Mouse (Mus musculus) neural tube, embryonic 12.5 days (tissue): ENCODE measurements around the gene Olfr1152. TPM values are rescaled to one million over a fixed set of nuclear protein-coding genes. Genes with fewer than 3 reads are reported as not detected.

Experiments
- ATAC-seq: fragments of 200-750 bp; cut with Nextera tagmentation; 2 replicates; pipeline ENCODE4 v1.8.0; 2017; ENCODE audit warnings: low read depth, mild to moderate bottlenecking, moderate TSS enrichment, moderate library complexity; ENCODE audit not compliant: low FRiP score
- H3K27ac ChIP-seq: fragments of 300-500 bp; sonication (generic); 2 replicates; pipeline ENCODE4 v1.5.1; 2016
- H3K27me3 ChIP-seq: fragments of 300-500 bp; sonication (generic); replicated peaks from 2 replicates; pipeline ENCODE4 v1.6.1; 2016; ENCODE audit warnings: mild to moderate bottlenecking
- H3K36me3 ChIP-seq: fragments of 300-500 bp; sonication (generic); 2 replicates; pipeline ENCODE4 v1.6.1; 2016; ENCODE audit warnings: mild to moderate bottlenecking
- H3K4me1 ChIP-seq: fragments of 300-500 bp; sonication (generic); 2 replicates; pipeline ENCODE4 v1.6.1; 2016
- H3K4me2 ChIP-seq: fragments of 300-500 bp; sonication (generic); replicated peaks from 2 replicates; pipeline ENCODE4 v1.6.1; 2016; ENCODE audit warnings: mild to moderate bottlenecking
- H3K4me3 ChIP-seq: fragments of 300-500 bp; sonication (generic); 2 replicates; pipeline ENCODE4 v1.5.1; 2016
- H3K9ac ChIP-seq: fragments of 300-500 bp; sonication (generic); 2 replicates; pipeline ENCODE4 v1.6.1; 2016; ENCODE audit warnings: mild to moderate bottlenecking
- H3K9me3 ChIP-seq: fragments of 300-500 bp; sonication (generic); 2 replicates; pipeline ENCODE4 v1.6.1; 2016; ENCODE audit warnings: mild to moderate bottlenecking
- WGBS: fragments of 180-500 bp; shearing (Covaris S2); methylation state at CpG from one replicate; pipeline ENCODE4 v1.1.7; 2016; 5-methylcytosine and 5-hydroxymethylcytosine counted together
- polyA plus RNA-seq: library from polyadenylated mRNA; unstranded; fragments of >200 nt; fragmentation: Nextera tagmentation; extraction: Ambion mirVana; gene quantifications from 2 replicates; pipeline ENCODE4 v1.2.1, GENCODE M21; 2016

Olfr1152 gene
- polyA plus RNA-seq: 0.03 TPM in 1 of 2 replicates, not detected in the other

DNA sequence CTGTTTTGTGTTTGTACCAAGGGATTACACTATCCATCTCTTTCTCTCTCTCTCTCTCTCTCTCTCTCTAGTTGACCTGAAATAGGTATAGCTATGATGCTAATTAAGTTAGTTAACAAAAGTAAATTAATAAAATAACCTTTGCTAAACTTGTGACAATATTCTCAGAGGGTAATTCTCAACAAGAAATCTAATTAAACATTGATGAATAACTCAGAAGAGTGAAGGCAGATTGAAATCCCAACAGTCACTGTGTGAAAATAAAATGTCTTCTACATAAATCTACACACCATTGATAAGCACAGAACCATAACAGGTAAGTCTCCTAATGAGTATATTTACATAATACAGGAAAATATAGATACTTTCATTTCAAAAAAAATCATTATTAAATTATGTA, at the start of gene Olfr1152:
Gene Olfr1152, plus strand, starts transcription at position 301 of the 400 bp plus-strand sequence.
- Histone ChIP-seq H3K36me3 (no peaks in the 10 kb centered on the region), H3K4me3 (no peak within 1 kb of the TSS), H3K27me3 (no peaks in the 10 kb centered on the region), H3K4me1 (no peaks in the 10 kb centered on the region), H3K9ac (no peak within 1 kb of the TSS), H3K27ac (no peak within 1 kb of the TSS), H3K4me2 (no peak within 1 kb of the TSS), H3K9me3 (no peaks in the 10 kb centered on the region)
- no peak for ATAC-seq

DNA sequence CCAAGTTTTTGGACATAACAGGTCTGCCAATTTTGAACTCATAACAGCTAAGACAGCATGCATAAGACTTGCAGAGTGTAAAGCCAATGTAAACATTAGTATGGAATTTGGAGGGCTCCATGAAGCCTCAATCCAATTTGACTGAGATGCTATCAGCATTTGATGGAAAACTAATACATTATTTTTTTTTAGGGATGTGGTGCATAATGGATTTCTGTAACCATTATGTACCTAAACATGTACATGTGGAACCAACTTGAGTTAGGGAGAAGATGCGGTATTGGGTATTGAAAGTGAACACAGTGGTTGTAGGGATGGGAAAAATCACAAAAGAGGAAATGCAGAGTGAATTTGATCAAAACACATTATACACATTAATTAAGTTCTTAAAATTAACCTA, 36.1 kb upstream of the Olfr1152 start, which contains the start of gene Olfr1148:
Gene Olfr1148, plus strand, starts transcription at position 301 of the 400 bp plus-strand sequence.
- no peaks in the 10 kb centered on the region for H3K9me3 ChIP-seq
- no peaks in the 10 kb centered on the region for H3K4me1 ChIP-seq
- H3K27me3 ChIP-seq: no peaks in the 10 kb centered on the region
- no peak for ATAC-seq
- no peak within 1 kb of the TSS for H3K4me3 ChIP-seq
- H3K36me3 ChIP-seq: no peaks in the 10 kb centered on the region
- H3K27ac ChIP-seq: no peak within 1 kb of the TSS
- 98% methylated on average over 1 of the region's 1 CpGs for WGBS
- H3K4me2 ChIP-seq: no peak within 1 kb of the TSS
- no peak within 1 kb of the TSS for H3K9ac ChIP-seq

DNA sequence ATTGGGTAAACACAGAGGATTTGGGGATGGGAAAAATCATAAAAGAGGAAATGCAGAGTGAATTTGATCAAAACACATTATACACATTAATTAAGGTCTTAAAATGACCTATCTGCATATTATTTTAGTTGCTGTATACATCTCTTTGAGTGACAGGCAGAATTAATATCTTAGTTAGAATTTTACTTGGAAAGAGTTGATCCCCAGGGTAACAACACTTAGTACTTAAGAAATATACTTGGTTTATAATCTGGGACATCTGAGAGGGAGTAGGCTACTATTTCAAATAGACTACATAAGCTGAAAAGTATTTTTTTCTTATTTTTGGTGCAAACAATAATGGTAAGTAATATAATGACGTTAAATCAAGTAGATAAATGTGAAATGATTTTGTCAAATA, 22.6 kb upstream of the Olfr1152 start, which contains the start of gene Olfr1150-ps1:
Gene Olfr1150-ps1, plus strand, starts transcription at position 301 of the 400 bp plus-strand sequence.
- Histone ChIP-seq H3K4me3 (no peak within 1 kb of the TSS), H3K36me3 (no peaks in the 10 kb centered on the region), H3K9me3 (no peaks in the 10 kb centered on the region), H3K4me1 (no peaks in the 10 kb centered on the region), H3K4me2 (no peak within 1 kb of the TSS), H3K9ac (no peak within 1 kb of the TSS), H3K27ac (no peak within 1 kb of the TSS), H3K27me3 (no peaks in the 10 kb centered on the region)
- ATAC-seq: no peak
- 80% methylated on average over 1 of the region's 1 CpGs for WGBS

DNA sequence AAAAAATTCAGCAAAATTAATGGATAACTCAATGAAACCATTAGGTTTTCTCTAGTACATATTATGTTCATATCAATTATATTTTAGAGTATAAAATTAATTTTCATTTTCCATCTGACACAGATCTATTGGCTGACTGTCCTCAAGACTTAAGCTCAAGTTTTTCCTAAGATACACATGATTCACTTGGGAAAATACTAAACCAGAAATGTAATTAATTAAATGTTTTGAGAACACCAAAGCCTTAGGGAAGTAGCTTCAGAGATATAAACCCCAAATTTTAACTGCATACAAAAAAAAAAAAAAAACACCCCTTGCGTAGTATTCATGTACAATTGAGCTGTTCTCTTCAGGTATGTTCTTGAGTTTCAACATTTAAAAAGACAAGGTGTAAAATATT, 10.7 kb upstream of the Olfr1152 start, which contains the start of gene Olfr1151:
Gene Olfr1151, plus strand, starts transcription at position 301 of the 400 bp plus-strand sequence.
- Histone ChIP-seq H3K4me2 (no peak within 1 kb of the TSS), H3K27me3 (no peaks in the 10 kb centered on the region), H3K4me3 (no peak within 1 kb of the TSS), H3K4me1 (no peaks in the 10 kb centered on the region), H3K9me3 (no peaks in the 10 kb centered on the region), H3K36me3 (no peaks in the 10 kb centered on the region), H3K9ac (no peak within 1 kb of the TSS), H3K27ac (no peak within 1 kb of the TSS)
- WGBS: 93% methylated on average over 1 of the region's 1 CpGs
- ATAC-seq: no peak

DNA sequence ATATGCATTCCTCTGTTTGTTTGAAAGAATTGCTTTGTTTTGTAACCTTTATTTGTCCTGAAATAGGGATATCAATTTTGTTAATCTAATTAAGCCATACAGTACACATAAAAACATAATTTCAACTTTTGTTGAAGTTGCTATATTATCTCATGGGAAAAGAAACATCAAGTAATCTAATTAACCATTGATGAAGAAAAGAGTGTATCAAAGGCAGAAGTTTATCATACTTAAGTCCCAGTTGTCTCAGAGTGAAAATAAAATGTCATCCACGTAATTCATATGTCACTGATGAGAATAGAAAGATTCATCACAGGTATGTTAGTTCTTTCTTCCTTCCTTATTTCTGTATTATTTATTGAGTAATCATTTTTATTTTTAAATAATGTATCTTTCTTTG, 28.4 kb downstream of the Olfr1152 start, which contains the start of gene Olfr1153:
Gene Olfr1153, plus strand, starts transcription at position 301 of the 400 bp plus-strand sequence.
- no peak within 1 kb of the TSS for H3K4me3 ChIP-seq
- no peaks in the 10 kb centered on the region for H3K9me3 ChIP-seq
- no peak within 1 kb of the TSS for H3K9ac ChIP-seq
- no peaks in the 10 kb centered on the region for H3K4me1 ChIP-seq
- no peak within 1 kb of the TSS for H3K27ac ChIP-seq
- H3K27me3 ChIP-seq: no peaks in the 10 kb centered on the region
- no peak for ATAC-seq
- 82% methylated on average over 1 of the region's 1 CpGs for WGBS
- H3K4me2 ChIP-seq: no peak within 1 kb of the TSS
- no peaks in the 10 kb centered on the region for H3K36me3 ChIP-seq

DNA sequence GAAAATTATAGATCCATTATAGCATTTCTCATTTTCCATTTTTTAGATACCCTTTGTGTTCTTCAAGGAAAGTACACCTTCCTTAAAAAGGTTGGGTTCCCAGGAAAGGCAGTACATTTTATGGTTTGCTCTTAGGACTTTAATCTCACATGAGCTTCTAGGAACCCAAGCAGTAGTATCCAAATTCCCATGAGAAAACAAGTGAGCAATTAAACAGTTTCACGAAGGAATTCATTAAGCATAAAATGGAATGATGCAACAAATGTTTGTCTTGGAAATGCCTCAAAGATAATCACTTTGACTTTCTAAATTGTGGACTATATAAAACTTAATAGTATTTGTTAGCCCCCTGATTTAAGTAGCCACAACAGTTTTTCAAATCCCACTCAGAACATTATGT, 38.8 kb downstream of the Olfr1152 start, which contains the start of gene Olfr1154:
Gene Olfr1154, minus strand, starts transcription at position 101 of the 400 bp plus-strand sequence.
- Histone ChIP-seq H3K9ac (no peak within 1 kb of the TSS), H3K36me3 (no peaks in the 10 kb centered on the region), H3K27ac (no peak within 1 kb of the TSS), H3K9me3 (no peaks in the 10 kb centered on the region), H3K4me1 (no peaks in the 10 kb centered on the region), H3K4me2 (no peak within 1 kb of the TSS), H3K4me3 (no peak within 1 kb of the TSS), H3K27me3 (no peaks in the 10 kb centered on the region)
- WGBS: 89% methylated on average over 1 of the region's 1 CpGs
- no peak for ATAC-seq

Other genes starting within 250 kb of the Olfr1152 start
- gene Olfr1131, start 239.4 kb upstream of the Olfr1152 start, polyA plus RNA-seq: not detected in 2 replicates
- not detected in 2 replicates for gene Olfr1132, start 229.0 kb upstream of the Olfr1152 start, polyA plus RNA-seq
- gene Olfr1133, start 219.1 kb upstream of the Olfr1152 start, polyA plus RNA-seq: not detected in 2 replicates
- gene Olfr1134, start 208.0 kb upstream of the Olfr1152 start, polyA plus RNA-seq: not detected in 2 replicates
- not detected in 2 replicates for gene Olfr1135, start 192.8 kb upstream of the Olfr1152 start, polyA plus RNA-seq
- not detected in 2 replicates for gene Olfr1136, start 172.5 kb upstream of the Olfr1152 start, polyA plus RNA-seq
- gene Olfr1137, start 153.3 kb upstream of the Olfr1152 start, polyA plus RNA-seq: not detected in 2 replicates
- gene Olfr1138, start 126.5 kb upstream of the Olfr1152 start, polyA plus RNA-seq: not detected in 2 replicates
- not detected in 2 replicates for gene Olfr1140, start 122.7 kb upstream of the Olfr1152 start, polyA plus RNA-seq
- not detected in 2 replicates for gene Olfr1141, start 112.5 kb upstream of the Olfr1152 start, polyA plus RNA-seq
- gene Olfr152, start 87.0 kb upstream of the Olfr1152 start, polyA plus RNA-seq: not detected in 2 replicates
- not detected in 2 replicates for gene Olfr1143, start 65.9 kb upstream of the Olfr1152 start, polyA plus RNA-seq
- gene Olfr1145, start 56.7 kb upstream of the Olfr1152 start, polyA plus RNA-seq: not detected in 2 replicates
- not detected in 2 replicates for gene Olfr1148, start 36.0 kb upstream of the Olfr1152 start, polyA plus RNA-seq
- not detected in 2 replicates for gene Olfr1150-ps1, start 22.5 kb upstream of the Olfr1152 start, polyA plus RNA-seq
- gene Olfr1151, start 10.6 kb upstream of the Olfr1152 start, polyA plus RNA-seq: not detected in 2 replicates
- not detected in 2 replicates for gene Olfr1153, start 28.5 kb downstream of the Olfr1152 start, polyA plus RNA-seq
- gene Olfr1154, start 38.7 kb downstream of the Olfr1152 start, polyA plus RNA-seq: not detected in 2 replicates
- gene Olfr1155, start 78.6 kb downstream of the Olfr1152 start, polyA plus RNA-seq: not detected in 2 replicates
- not detected in 2 replicates for gene Olfr1156, start 86.6 kb downstream of the Olfr1152 start, polyA plus RNA-seq
- gene Olfr1157, start 101.8 kb downstream of the Olfr1152 start, polyA plus RNA-seq: not detected in 2 replicates
- gene Olfr74, start 108.2 kb downstream of the Olfr1152 start, polyA plus RNA-seq: not detected in 2 replicates
- not detected in 2 replicates for gene Olfr1158, start 123.6 kb downstream of the Olfr1152 start, polyA plus RNA-seq
- gene Olfr1160, start 141.8 kb downstream of the Olfr1152 start, polyA plus RNA-seq: not detected in 2 replicates
- not detected in 2 replicates for gene Olfr1161, start 156.3 kb downstream of the Olfr1152 start, polyA plus RNA-seq
- gene Olfr73, start 171.2 kb downstream of the Olfr1152 start, polyA plus RNA-seq: not detected in 2 replicates
- gene Olfr1162, start 184.6 kb downstream of the Olfr1152 start, polyA plus RNA-seq: not detected in 2 replicates
- not detected in 2 replicates for gene Olfr1163, start 205.3 kb downstream of the Olfr1152 start, polyA plus RNA-seq
- not detected in 2 replicates for gene Olfr1164, start 227.5 kb downstream of the Olfr1152 start, polyA plus RNA-seq